Mouse (Mus musculus): Measurements from ENCODE around the gene Hist1h3d. TPM values are rescaled to one million over a fixed set of nuclear protein-coding genes. Genes with fewer than 3 reads are reported as not detected.

The Hist1h3d gene
- polyA plus RNA-seq, 1 experiment from 2014 or later: 2.6 TPM

- ATAC-seq (replicated peaks; ENCODE audit: low FRiP score, low read depth): 0 out of 2 replicates have a peak, but pooled peaks have one; percentile 40
Observed at GRCm38 (mm10) chr13:23597957-23598356, 22.4 kb downstream of the Hist1h3d start.

GRCm38 (mm10) chr13:23603182-23603699, 27.7 kb downstream of the Hist1h3d start:
- no peak overlapping the region for H3K27ac ChIP-seq
- TF ChIP-seq CTCF (IDR thresholded peaks at IDR 0.05; ENCODE audit: low read depth): no peak
- no peaks in the 10 kb centered on the region for H3K9me3 ChIP-seq (replicated peaks; ENCODE audit: low read length)
- no peaks in the 10 kb centered on the region for H3K4me1 ChIP-seq (replicated peaks; ENCODE audit: insufficient read depth, low read length)
- peak; percentile 26 for DNase-seq (ENCODE audit: low spot score)
- ATAC-seq (replicated peaks; ENCODE audit: low FRiP score, low read depth): no peak
- 71% methylated on average over 7 of the region's 7 CpGs for WGBS
- H3K9ac ChIP-seq (ENCODE audit: low read depth, low read length): no peak overlapping the region
- no peaks in the 10 kb centered on the region for H3K27me3 ChIP-seq (ENCODE audit: insufficient read depth, low read length)
- no peak overlapping the region for H3K4me2 ChIP-seq (ENCODE audit: low read length)
- H3K36me3 ChIP-seq (ENCODE audit: insufficient read depth, low read length): no peaks in the 10 kb centered on the region
- no peak overlapping the region for H3K4me3 ChIP-seq (replicated peaks; ENCODE audit: low read depth, low read length)

More at GRCm38 (mm10) chr13:23597957-23598356, 22.4 kb downstream of the Hist1h3d start:
- Histone ChIP-seq H3K4me3 (replicated peaks; ENCODE audit: low read depth, low read length) (no peak overlapping the region), H3K4me1 (replicated peaks; ENCODE audit: insufficient read depth, low read length) (no peaks in the 10 kb centered on the region), H3K9me3 (replicated peaks; ENCODE audit: low read length) (no peaks in the 10 kb centered on the region), H3K27me3 (ENCODE audit: insufficient read depth, low read length) (no peaks in the 10 kb centered on the region), H3K9ac (ENCODE audit: low read depth, low read length) (no peak overlapping the region), H3K27ac (no peak overlapping the region), H3K36me3 (ENCODE audit: insufficient read depth, low read length) (no peaks in the 10 kb centered on the region), H3K4me2 (ENCODE audit: low read length) (no peak overlapping the region)
- peak; percentile 94 for DNase-seq (ENCODE audit: low spot score)
- WGBS: 7% methylated on average over 9 of the region's 9 CpGs
- peak; percentile 94 for TF ChIP-seq CTCF (IDR thresholded peaks at IDR 0.05; ENCODE audit: low read depth)

GRCm38 (mm10) chr13:23604452-23604851, 28.9 kb downstream of the Hist1h3d start:
- no peak overlapping the region for H3K4me3 ChIP-seq (replicated peaks; ENCODE audit: low read depth, low read length)
- H3K4me1 ChIP-seq (replicated peaks; ENCODE audit: insufficient read depth, low read length): no peaks in the 10 kb centered on the region
- peak; percentile 51 for DNase-seq (ENCODE audit: low spot score)
- no peak for ATAC-seq (replicated peaks; ENCODE audit: low FRiP score, low read depth)
- WGBS: 33% methylated on average over 3 of the region's 3 CpGs
- H3K4me2 ChIP-seq (ENCODE audit: low read length): no peak overlapping the region
- H3K27me3 ChIP-seq (ENCODE audit: insufficient read depth, low read length): no peaks in the 10 kb centered on the region
- no peak overlapping the region for H3K27ac ChIP-seq
- no peak for TF ChIP-seq CTCF (IDR thresholded peaks at IDR 0.05; ENCODE audit: low read depth)
- H3K9ac ChIP-seq (ENCODE audit: low read depth, low read length): no peak overlapping the region
- no peaks in the 10 kb centered on the region for H3K9me3 ChIP-seq (replicated peaks; ENCODE audit: low read length)
- H3K36me3 ChIP-seq (ENCODE audit: insufficient read depth, low read length): no peaks in the 10 kb centered on the region

GRCm38 (mm10) chr13:23605052-23605451, 29.5 kb downstream of the Hist1h3d start:
- no peak overlapping the region for H3K27ac ChIP-seq
- no peaks in the 10 kb centered on the region for H3K9me3 ChIP-seq (replicated peaks; ENCODE audit: low read length)
- no peak for TF ChIP-seq CTCF (IDR thresholded peaks at IDR 0.05; ENCODE audit: low read depth)
- no peak overlapping the region for H3K9ac ChIP-seq (ENCODE audit: low read depth, low read length)
- DNase-seq (ENCODE audit: low spot score) (no peak), ATAC-seq (replicated peaks; ENCODE audit: low FRiP score, low read depth) (no peak)
- H3K4me3 ChIP-seq (replicated peaks; ENCODE audit: low read depth, low read length): no peak overlapping the region
- H3K27me3 ChIP-seq (ENCODE audit: insufficient read depth, low read length): no peaks in the 10 kb centered on the region
- no peak overlapping the region for H3K4me2 ChIP-seq (ENCODE audit: low read length)
- H3K4me1 ChIP-seq (replicated peaks; ENCODE audit: insufficient read depth, low read length): no peaks in the 10 kb centered on the region
- WGBS: 91% methylated on average over 3 of the region's 3 CpGs
- H3K36me3 ChIP-seq (ENCODE audit: insufficient read depth, low read length): no peaks in the 10 kb centered on the region

- H3K36me3 ChIP-seq (ENCODE audit: insufficient read depth, low read length): no peaks in the 10 kb centered on the region
- no peak overlapping the region for H3K27ac ChIP-seq
- no peak overlapping the region for H3K4me3 ChIP-seq (replicated peaks; ENCODE audit: low read depth, low read length)
- DNase-seq (ENCODE audit: low spot score): no peak
- H3K4me2 ChIP-seq (ENCODE audit: low read length): no peak overlapping the region
- no peaks in the 10 kb centered on the region for H3K27me3 ChIP-seq (ENCODE audit: insufficient read depth, low read length)
- no peak for ATAC-seq (replicated peaks; ENCODE audit: low FRiP score, low read depth)
- H3K9ac ChIP-seq (ENCODE audit: low read depth, low read length): no peak overlapping the region
- H3K9me3 ChIP-seq (replicated peaks; ENCODE audit: low read length): no peaks in the 10 kb centered on the region
- TF ChIP-seq CTCF (IDR thresholded peaks at IDR 0.05; ENCODE audit: low read depth): no peak
- H3K4me1 ChIP-seq (replicated peaks; ENCODE audit: insufficient read depth, low read length): no peaks in the 10 kb centered on the region
- WGBS: 70% methylated on average over 4 of the region's 4 CpGs
Observed at GRCm38 (mm10) chr13:23609209-23609608, 33.6 kb downstream of the Hist1h3d start.

GRCm38 (mm10) chr13:23609844-23610243, 34.3 kb downstream of the Hist1h3d start:
- Histone ChIP-seq H3K4me1 (replicated peaks; ENCODE audit: insufficient read depth, low read length) (no peaks in the 10 kb centered on the region), H3K27ac (no peak overlapping the region), H3K27me3 (ENCODE audit: insufficient read depth, low read length) (no peaks in the 10 kb centered on the region), H3K4me3 (replicated peaks; ENCODE audit: low read depth, low read length) (no peak overlapping the region), H3K9ac (ENCODE audit: low read depth, low read length) (no peak overlapping the region), H3K36me3 (ENCODE audit: insufficient read depth, low read length) (no peaks in the 10 kb centered on the region), H3K4me2 (ENCODE audit: low read length) (no peak overlapping the region), H3K9me3 (replicated peaks; ENCODE audit: low read length) (no peaks in the 10 kb centered on the region)
- no peak for ATAC-seq (replicated peaks; ENCODE audit: low FRiP score, low read depth)
- TF ChIP-seq CTCF (IDR thresholded peaks at IDR 0.05; ENCODE audit: low read depth): no peak
- DNase-seq (ENCODE audit: low spot score): no peak

- H3K36me3 ChIP-seq (ENCODE audit: insufficient read depth, low read length): no peaks in the 10 kb centered on the region
Observed at GRCm38 (mm10) chr13:23610393-23610792, 34.8 kb downstream of the Hist1h3d start.

More at GRCm38 (mm10) chr13:23610393-23610792, 34.8 kb downstream of the Hist1h3d start:
- H3K4me2 ChIP-seq (ENCODE audit: low read length): no peak overlapping the region
- ATAC-seq (replicated peaks; ENCODE audit: low FRiP score, low read depth): no peak
- no peaks in the 10 kb centered on the region for H3K4me1 ChIP-seq (replicated peaks; ENCODE audit: insufficient read depth, low read length)
- no peak overlapping the region for H3K4me3 ChIP-seq (replicated peaks; ENCODE audit: low read depth, low read length)
- H3K9ac ChIP-seq (ENCODE audit: low read depth, low read length): no peak overlapping the region
- WGBS: 70% methylated on average over 2 of the region's 2 CpGs
- H3K27me3 ChIP-seq (ENCODE audit: insufficient read depth, low read length): no peaks in the 10 kb centered on the region
- no peaks in the 10 kb centered on the region for H3K9me3 ChIP-seq (replicated peaks; ENCODE audit: low read length)
- TF ChIP-seq CTCF (IDR thresholded peaks at IDR 0.05; ENCODE audit: low read depth): no peak
- no peak for DNase-seq (ENCODE audit: low spot score)
- H3K27ac ChIP-seq: no peak overlapping the region

Data from kidney, postnatal 0 days (tissue).